Mouse (Mus musculus) megakaryocyte, embryonic 14.5 days (primary cell): ENCODE data around the gene Gmppa.

Source experiments
- FLI1 ChIP-seq: IDR thresholded peaks from 2 replicates; pipeline ENCODE4 v1.6.1; 2012; ENCODE audit warnings: low read length, inconsistent platforms, mixed read lengths
- GATA1 ChIP-seq: IDR thresholded peaks from 3 replicates; pipeline ENCODE4 v1.6.1; 2012; ENCODE audit warnings: mixed read lengths, low read length, inconsistent platforms, borderline replicate concordance

GRCm38 (mm10) chr1:75480036-75480435 lies 44.3 kb downstream of the Gmppa start:
- TF ChIP-seq GATA1 = no peak
- TF ChIP-seq FLI1 = no peak
